ENCODE assay signal across 10 mouse cellular contexts in genomic region chr4:46919144-46919543, GRCm38 (mm10).
A peak's percentile ranks its signal among the peaks of the same experiment; 100 is the strongest.
DNase-seq lines count a peak whose midpoint lies in the region; ATAC-seq and TF ChIP-seq lines count a peak whose summit lies in the region.
"Had no signal": no experiment of that assay in that cellular context is flagged by ENCODE, and none has a peak within 500 bp of the region (broad histone marks: within the 10 kb centered on the region; RNA-seq: fewer than 3 reads in every experiment).

No protein-coding gene starts in this region.

- 41% methylated on average over 8 of the region's 8 CpGs for WGBS in cerebellum, adult 2 months
- 43% methylated on average over 8 of the region's 8 CpGs for WGBS in forebrain, postnatal 0 days
- 49% methylated on average over 8 of the region's 8 CpGs for whole genome bisulfite sequencing in midbrain, embryonic 13.5 days

- no peaks in the 10 kb centered on the region for H3K9me3 ChIP-seq in forebrain, postnatal 0 days (ENCODE audit: low read length)
- no peaks in the 10 kb centered on the region for H3K9me3 ChIP-seq in midbrain, embryonic 13.5 days

- H3K27me3 ChIP-seq in cerebellum, adult 2 months (ENCODE audit: control insufficient read depth, insufficient read depth, low read length) = no peaks in the 10 kb centered on the region
- H3K27me3 ChIP-seq in forebrain, postnatal 0 days (ENCODE audit: insufficient read depth, low read length) = no peaks in the 10 kb centered on the region
- no peaks in the 10 kb centered on the region; the same call in 1 of the 2 replicates for H3K27me3 ChIP-seq in midbrain, embryonic 13.5 days

- no peak overlapping the region for H3K4me2 ChIP-seq in forebrain, postnatal 0 days (ENCODE audit: low read depth)
- no peak overlapping the region for H3K4me2 ChIP-seq in midbrain, embryonic 13.5 days (replicated peaks)

- peaks cover 48% of the 10 kb centered on the region for H3K4me1 ChIP-seq in cerebellum, adult 2 months (ENCODE audit: control insufficient read depth, insufficient read depth, low read length)
- H3K4me1 ChIP-seq in forebrain, postnatal 0 days (ENCODE audit: insufficient read depth) = 0 out of 2 replicates have a peak, but pooled peaks cover 4% of the 10 kb centered on the region
- H3K4me1 ChIP-seq in midbrain, embryonic 13.5 days (replicated peaks) = peaks cover 13% of the 10 kb centered on the region; the same call in 1 of the 2 replicates

- H3K9ac ChIP-seq in forebrain, postnatal 0 days = no peak overlapping the region
- no peak overlapping the region for H3K9ac ChIP-seq in midbrain, embryonic 13.5 days (replicated peaks)

- H3K36me3 ChIP-seq in forebrain, postnatal 0 days (ENCODE audit: insufficient read depth) = no peaks in the 10 kb centered on the region
- H3K36me3 ChIP-seq in midbrain, embryonic 13.5 days = no peaks in the 10 kb centered on the region

- peak; percentile 10; the same call in 1 of the 2 replicates for TF ChIP-seq CTCF in cerebellum, adult 2 months (IDR thresholded peaks at IDR 0.05; ENCODE audit: borderline replicate concordance, insufficient read depth, low read depth, low read length)
- TF ChIP-seq CTCF in forebrain, postnatal 0 days (IDR thresholded peaks at IDR 0.05; ENCODE audit: low read depth) = peak; percentile 62

- no peak overlapping the region for H3K27ac ChIP-seq in cerebellum, adult 2 months (ENCODE audit: insufficient read depth, low read length)
- H3K27ac ChIP-seq in forebrain, postnatal 0 days (ENCODE audit: low read depth, low read length) = no peak overlapping the region
- H3K27ac ChIP-seq in midbrain, embryonic 13.5 days = no peak overlapping the region

- ATAC-seq in forebrain, postnatal 0 days = peak; percentile 93
- peak; percentile 35; the same call in 1 of the 2 replicates for ATAC-seq in midbrain, embryonic 13.5 days
- ATAC-seq in granulocyte monocyte progenitor cell, adult 5-6 weeks (replicated peaks; ENCODE audit: poor library complexity, severe bottlenecking) = no peak

- H3K4me3 ChIP-seq in cerebellum, adult 2 months (replicated peaks; ENCODE audit: insufficient read depth, low read depth, low read length) = no peak overlapping the region
- H3K4me3 ChIP-seq in forebrain, postnatal 0 days (ENCODE audit: low read depth, low read length) = no peak overlapping the region
- H3K4me3 ChIP-seq in midbrain, embryonic 13.5 days (replicated peaks) = no peak overlapping the region

- DNase-seq in cerebellum, adult 2 months = no peak
- DNase-seq in cerebellum, adult 9-11 months = no peak
- DNase-seq in R1 (ENCODE audit: low read depth, low spot score) = peak; percentile 23
- peak; percentile 69 for DNase-seq in forebrain, postnatal 0 days
- no peak for DNase-seq in thymus, postnatal 4 days
- no peak for DNase-seq in kidney, adult 8-10 months
- DNase-seq: cerebellum, adult 9-10 months; heart, postnatal 36 days had no signal

- TF ChIP-seq POLR2A in cerebellum, adult 2 months (IDR thresholded peaks at IDR 0.05; ENCODE audit: borderline replicate concordance, insufficient read depth, low read length) = no peak

Comparison
In these comparisons a context has a peak if more than half of its experiments do, and no peak if none do; other contexts are left out.
1. DNase-seq: peak in R1 (single experiment) and forebrain, postnatal 0 days (single experiment); none in cerebellum, adult 2 months (0 of 2), cerebellum, adult 9-11 months (single experiment), thymus, postnatal 4 days (single experiment) and kidney, adult 8-10 months (0 of 2).